Mouse (Mus musculus): Measurements from ENCODE around the gene Dab2ip. TPM values are rescaled to one million over a fixed set of nuclear protein-coding genes. Genes with fewer than 3 reads are reported as not detected.

Dab2ip gene
- polyA plus RNA-seq, 1 experiment from 2014 or later: 42.3 TPM

DNA sequence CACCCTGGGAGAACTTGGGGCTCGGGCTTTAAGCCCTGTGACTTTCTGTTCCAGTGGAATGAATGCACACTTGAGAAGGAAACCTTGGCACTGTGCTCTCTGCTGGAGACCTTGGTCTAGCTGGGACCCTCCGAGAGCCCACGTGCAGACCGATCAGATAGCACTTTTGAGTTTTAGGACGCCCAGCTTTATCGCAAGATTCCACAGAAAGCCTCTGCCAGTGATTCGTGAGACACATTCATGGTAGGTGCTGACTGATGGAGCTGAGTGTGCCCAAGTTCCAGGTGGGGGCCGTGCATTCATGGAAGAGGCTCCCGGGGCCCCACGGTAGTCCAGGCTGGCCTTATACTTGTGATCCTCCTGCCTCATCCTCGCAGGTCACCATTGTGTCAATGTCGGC lies 211.3 kb downstream of the Dab2ip start:
- Histone ChIP-seq H3K4me1 (ENCODE audit: control insufficient read depth, insufficient read depth, low read length) (no peaks in the 10 kb centered on the region; the same call in 1 of the 2 replicates), H3K27me3 (ENCODE audit: control insufficient read depth, insufficient read depth, low read length) (no peaks in the 10 kb centered on the region), H3K36me3 (ENCODE audit: control insufficient read depth, insufficient read depth, low read length) (no peaks in the 10 kb centered on the region), H3K9me3 (ENCODE audit: control insufficient read depth, low read length) (no peaks in the 10 kb centered on the region), H3K9ac (ENCODE audit: low read length) (no peak overlapping the region), H3K27ac (ENCODE audit: low read depth, low read length) (no peak overlapping the region), H3K4me3 (ENCODE audit: low read depth, low read length) (no peak overlapping the region), H3K4me2 (no peak overlapping the region)
- no peak for ATAC-seq (ENCODE audit: low FRiP score)
- DNase-seq (ENCODE audit: low spot score, missing footprints): no peak
- WGBS: 86% methylated on average over 12 of the region's 12 CpGs

DNA sequence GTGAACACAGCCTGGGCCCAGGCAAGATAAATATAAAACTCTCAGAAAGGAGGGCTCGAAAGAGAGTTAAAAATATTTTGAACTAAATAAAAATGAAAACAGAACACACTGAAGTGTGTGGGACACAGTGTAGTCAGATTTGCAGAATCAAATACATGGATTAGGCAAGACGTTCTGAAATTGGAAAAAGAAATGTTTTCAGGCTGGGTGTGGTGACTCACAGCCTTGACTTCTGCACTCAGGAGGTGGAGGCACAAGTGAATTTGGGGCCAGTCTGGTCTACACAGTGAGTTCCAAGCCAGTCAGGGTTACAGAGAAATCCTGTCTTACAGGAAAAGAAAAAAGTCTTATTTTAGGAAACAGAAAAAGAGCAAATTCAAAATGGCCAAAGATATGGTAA lies 212.5 kb downstream of the Dab2ip start:
- H3K27me3 ChIP-seq (ENCODE audit: control insufficient read depth, insufficient read depth, low read length): no peaks in the 10 kb centered on the region
- H3K4me2 ChIP-seq: no peak overlapping the region
- no peaks in the 10 kb centered on the region for H3K36me3 ChIP-seq (ENCODE audit: control insufficient read depth, insufficient read depth, low read length)
- no peak overlapping the region for H3K27ac ChIP-seq (ENCODE audit: low read depth, low read length)
- H3K9ac ChIP-seq (ENCODE audit: low read length): no peak overlapping the region
- DNase-seq (ENCODE audit: low spot score, missing footprints) (no peak), ATAC-seq (ENCODE audit: low FRiP score) (no peak)
- 83% methylated on average over 2 of the region's 2 CpGs for WGBS
- no peak overlapping the region for H3K4me3 ChIP-seq (ENCODE audit: low read depth, low read length)
- H3K4me1 ChIP-seq (ENCODE audit: control insufficient read depth, insufficient read depth, low read length): no peaks in the 10 kb centered on the region; the same call in 1 of the 2 replicates
- H3K9me3 ChIP-seq (ENCODE audit: control insufficient read depth, low read length): no peaks in the 10 kb centered on the region

DNA sequence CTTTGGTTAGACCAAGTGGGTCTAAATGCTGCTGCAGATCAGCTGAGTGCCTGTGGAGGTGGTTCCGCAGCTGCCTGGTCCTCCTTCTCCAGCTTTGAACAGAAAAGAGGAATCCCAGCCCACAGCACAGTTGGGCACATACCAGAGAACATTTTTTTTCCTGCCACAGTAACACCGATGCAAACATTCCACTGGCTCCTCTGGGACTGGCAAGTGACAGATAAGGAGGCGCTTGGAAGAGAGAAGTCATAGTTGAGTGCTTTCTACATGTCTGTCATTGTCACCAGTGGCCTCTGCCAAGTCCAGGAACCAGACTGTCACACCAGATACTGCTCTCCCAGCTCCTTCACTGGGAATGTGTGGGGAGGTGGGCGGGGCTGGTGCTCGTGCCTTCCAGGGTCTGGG lies 217.6 kb downstream of the Dab2ip start:
- Histone ChIP-seq H3K4me1 (ENCODE audit: control insufficient read depth, insufficient read depth, low read length) (no peaks in the 10 kb centered on the region), H3K4me3 (ENCODE audit: low read depth, low read length) (no peak overlapping the region), H3K36me3 (ENCODE audit: control insufficient read depth, insufficient read depth, low read length) (no peaks in the 10 kb centered on the region), H3K9ac (ENCODE audit: low read length) (no peak overlapping the region), H3K27me3 (ENCODE audit: control insufficient read depth, insufficient read depth, low read length) (no peaks in the 10 kb centered on the region), H3K9me3 (ENCODE audit: control insufficient read depth, low read length) (no peaks in the 10 kb centered on the region), H3K27ac (ENCODE audit: low read depth, low read length) (no peak overlapping the region), H3K4me2 (no peak overlapping the region)
- DNase-seq (ENCODE audit: low spot score, missing footprints) (no peak), ATAC-seq (ENCODE audit: low FRiP score) (no peak)
- WGBS: 65% methylated on average over 5 of the region's 5 CpGs

DNA sequence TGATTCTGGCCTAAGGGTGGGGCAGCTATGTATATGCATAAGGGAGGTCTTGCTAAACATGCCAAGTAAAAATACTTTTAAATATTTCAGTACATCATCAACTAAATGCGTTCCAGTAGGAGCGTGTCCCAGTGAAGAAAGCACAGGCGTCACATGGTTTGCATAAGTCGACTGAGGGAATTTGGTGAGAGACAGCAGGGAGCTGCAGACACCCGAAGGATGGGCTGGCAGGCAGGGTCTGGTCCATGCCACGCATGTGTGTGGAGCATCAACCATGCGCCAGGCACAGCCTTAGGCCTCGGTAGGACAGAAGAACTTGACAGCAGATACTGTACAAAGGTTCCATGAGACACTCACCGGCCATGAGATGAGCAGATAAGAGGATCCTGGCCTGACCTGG lies 218.9 kb downstream of the Dab2ip start:
- H3K9me3 ChIP-seq (ENCODE audit: control insufficient read depth, low read length): no peaks in the 10 kb centered on the region
- H3K4me2 ChIP-seq: no peak overlapping the region
- H3K27ac ChIP-seq (ENCODE audit: low read depth, low read length): no peak overlapping the region
- H3K4me1 ChIP-seq (ENCODE audit: control insufficient read depth, insufficient read depth, low read length): no peaks in the 10 kb centered on the region
- no peak overlapping the region for H3K4me3 ChIP-seq (ENCODE audit: low read depth, low read length)
- H3K9ac ChIP-seq (ENCODE audit: low read length): no peak overlapping the region
- 90% methylated on average over 9 of the region's 9 CpGs for WGBS
- no peak for ATAC-seq (ENCODE audit: low FRiP score)
- no peak for DNase-seq (ENCODE audit: low spot score, missing footprints)
- no peaks in the 10 kb centered on the region for H3K36me3 ChIP-seq (ENCODE audit: control insufficient read depth, insufficient read depth, low read length)
- no peaks in the 10 kb centered on the region for H3K27me3 ChIP-seq (ENCODE audit: control insufficient read depth, insufficient read depth, low read length)

DNA sequence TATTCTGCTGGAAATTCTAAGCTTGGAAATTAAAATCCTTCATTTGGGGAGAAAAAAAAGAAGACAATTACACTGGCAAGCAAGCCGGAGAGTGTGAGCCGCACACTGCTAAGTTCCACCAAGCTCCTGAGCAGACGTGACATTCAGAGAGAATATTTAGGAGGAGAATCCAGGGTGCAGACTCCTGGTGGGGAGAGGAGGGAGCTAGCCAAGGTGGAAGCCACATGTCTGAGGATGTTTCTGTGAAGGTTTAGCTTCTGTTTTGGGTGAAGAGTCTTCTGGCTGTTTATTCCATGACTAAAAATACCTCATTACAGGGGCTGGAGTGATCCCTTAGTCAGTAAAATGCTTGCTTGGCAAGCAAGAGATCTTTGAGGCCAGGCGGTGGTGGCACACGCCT lies 221.2 kb downstream of the Dab2ip start:
- Histone ChIP-seq H3K4me2 (no peak overlapping the region), H3K9me3 (ENCODE audit: control insufficient read depth, low read length) (no peaks in the 10 kb centered on the region), H3K27ac (ENCODE audit: low read depth, low read length) (no peak overlapping the region), H3K36me3 (ENCODE audit: control insufficient read depth, insufficient read depth, low read length) (no peaks in the 10 kb centered on the region), H3K4me3 (ENCODE audit: low read depth, low read length) (no peak overlapping the region), H3K4me1 (ENCODE audit: control insufficient read depth, insufficient read depth, low read length) (no peaks in the 10 kb centered on the region), H3K27me3 (ENCODE audit: control insufficient read depth, insufficient read depth, low read length) (no peaks in the 10 kb centered on the region), H3K9ac (ENCODE audit: low read length) (no peak overlapping the region)
- ATAC-seq (ENCODE audit: low FRiP score): no peak
- WGBS: 86% methylated on average over 5 of the region's 5 CpGs
- DNase-seq (ENCODE audit: low spot score, missing footprints): no peak

Other genes with a start within 250 kb of the Dab2ip start
- gene Stom, start 221.3 kb upstream of the Dab2ip start, polyA plus RNA-seq (2014; fragmentation: Nextera tagmentation; extraction: Ambion mirVana): 15.3 and 15.4 TPM in 2 replicates
- gene 4930568D16Rik, start 190.5 kb upstream of the Dab2ip start, polyA plus RNA-seq (2014; fragmentation: Nextera tagmentation; extraction: Ambion mirVana): not detected in 2 replicates
- gene 4930402F06Rik, start 161.1 kb upstream of the Dab2ip start, polyA plus RNA-seq (2014; fragmentation: Nextera tagmentation; extraction: Ambion mirVana): not detected in 2 replicates
- gene Ggta1, start 95.0 kb upstream of the Dab2ip start, polyA plus RNA-seq (2014; fragmentation: Nextera tagmentation; extraction: Ambion mirVana): 6.3 TPM in 2 replicates

Data from midbrain, embryonic 11.5 days (tissue).